Mouse (Mus musculus) midbrain, embryonic 11.5 days (tissue): Measurements from ENCODE around the gene Igfbp1. TPM values are rescaled to one million over a fixed set of nuclear protein-coding genes. Genes with fewer than 3 reads are reported as not detected.

ENCODE experiments used
- ATAC-seq: fragments of 200-750 bp; cut with Nextera tagmentation; 2 replicates; pipeline ENCODE4 v1.8.0; 2017; ENCODE audit warnings: moderate TSS enrichment, moderate library complexity; ENCODE audit not compliant: low FRiP score
- DNase-seq: peaks from one replicate; pipeline ENCODE4 v3.0.0; 2015; ENCODE audit warnings: low spot score; ENCODE audit errors: missing footprints
- H3K27ac ChIP-seq: fragments of 300-500 bp; sonication (generic); 2 replicates; pipeline ENCODE4 v1.5.1; 2014; ENCODE audit warnings: low read depth, low read length
- H3K27me3 ChIP-seq: fragments of 300-500 bp; sonication (generic); 2 replicates; pipeline ENCODE4 v1.6.1; 2014; ENCODE audit warnings: mild to moderate bottlenecking, low read length, moderate library complexity, mixed read lengths; ENCODE audit not compliant: control insufficient read depth, insufficient read depth
- H3K36me3 ChIP-seq: fragments of 300-500 bp; sonication (generic); 2 replicates; pipeline ENCODE4 v1.6.1; 2014; ENCODE audit warnings: mild to moderate bottlenecking, low read length, moderate library complexity, mixed read lengths; ENCODE audit not compliant: control insufficient read depth, insufficient read depth
- H3K4me1 ChIP-seq: fragments of 300-500 bp; sonication (generic); 2 replicates; pipeline ENCODE4 v1.6.1; 2014; ENCODE audit warnings: low read length; ENCODE audit not compliant: control insufficient read depth, insufficient read depth
- H3K4me2 ChIP-seq: fragments of 300-500 bp; sonication (generic); 2 replicates; pipeline ENCODE4 v1.6.1; 2014; ENCODE audit warnings: mild to moderate bottlenecking, moderate library complexity
- H3K4me3 ChIP-seq: fragments of 300-500 bp; sonication (generic); 2 replicates; pipeline ENCODE4 v1.5.1; 2014; ENCODE audit warnings: low read depth, low read length
- H3K9ac ChIP-seq: fragments of 300-500 bp; sonication (generic); 2 replicates; pipeline ENCODE4 v1.6.1; 2014; ENCODE audit warnings: low read length
- H3K9me3 ChIP-seq: fragments of 300-500 bp; sonication (generic); 2 replicates; pipeline ENCODE4 v1.6.1; 2016; ENCODE audit warnings: low read length; ENCODE audit not compliant: control insufficient read depth
- WGBS: fragments of 180-500 bp; shearing (Covaris S2); extraction: QIAGEN DNeasy Blood & Tissue Kit; methylation state at CpG from one replicate; pipeline ENCODE4 v1.1.7; 2014; 5-methylcytosine and 5-hydroxymethylcytosine counted together
- polyA plus RNA-seq: library from polyadenylated mRNA; unstranded; fragments of >200 nt; fragmentation: Nextera tagmentation; extraction: Ambion mirVana; gene quantifications from 2 replicates; pipeline ENCODE4 v1.2.1, GENCODE M21; 2014

Igfbp1 gene
- polyA plus RNA-seq, 1 experiment from 2014 or later, result 0.14 TPM

GRCm38 (mm10) chr11:7187472-7187871 is 10.1 kb upstream of the Igfbp1 start:
- Histone ChIP-seq H3K4me2 (no peak overlapping the region), H3K9me3 (no peaks in the 10 kb centered on the region), H3K4me3 (no peak overlapping the region), H3K27me3 (no peaks in the 10 kb centered on the region), H3K9ac (no peak overlapping the region), H3K27ac (no peak overlapping the region), H3K4me1 (peaks cover 4% of the 10 kb centered on the region; the same call in 1 of the 2 replicates), H3K36me3 (no peaks in the 10 kb centered on the region)
- no peak for ATAC-seq
- DNase-seq, result no peak
- WGBS, result 62% methylated on average over 8 of the region's 8 CpGs

DNA sequence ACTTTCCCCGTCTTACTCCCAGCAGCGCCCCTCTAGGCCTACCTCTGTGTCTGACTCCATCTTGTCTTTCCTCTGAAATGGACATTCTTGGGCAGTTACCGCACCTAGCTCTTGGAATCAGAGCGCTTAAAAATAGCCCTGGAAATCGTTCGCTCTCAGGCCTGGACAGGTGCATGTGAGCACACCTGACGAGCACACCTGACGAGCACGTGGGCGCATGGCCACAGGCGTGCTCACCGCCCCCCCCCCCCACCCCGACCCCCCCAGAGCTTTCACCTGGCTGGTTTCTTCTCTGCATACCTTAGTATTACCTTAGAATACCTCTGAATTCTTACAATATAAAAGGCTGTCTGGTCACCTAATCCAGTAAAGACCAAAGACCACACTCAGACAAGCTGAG is 9.1 kb upstream of the Igfbp1 start, which contains the start of gene Gm11985:
Gene Gm11985 (minus strand): TSS at position 101 of the 400 bp plus-strand sequence.
- 92% methylated on average over 11 of the region's 13 CpGs for WGBS
- Histone ChIP-seq H3K27ac (no peak within 1 kb of the TSS), H3K4me3 (no peak within 1 kb of the TSS), H3K4me1 (no peaks in the 10 kb centered on the region), H3K9ac (no peak within 1 kb of the TSS), H3K36me3 (no peaks in the 10 kb centered on the region), H3K9me3 (no peaks in the 10 kb centered on the region), H3K4me2 (no peak within 1 kb of the TSS), H3K27me3 (no peaks in the 10 kb centered on the region)
- DNase-seq, result no peak
- no peak for ATAC-seq

DNA sequence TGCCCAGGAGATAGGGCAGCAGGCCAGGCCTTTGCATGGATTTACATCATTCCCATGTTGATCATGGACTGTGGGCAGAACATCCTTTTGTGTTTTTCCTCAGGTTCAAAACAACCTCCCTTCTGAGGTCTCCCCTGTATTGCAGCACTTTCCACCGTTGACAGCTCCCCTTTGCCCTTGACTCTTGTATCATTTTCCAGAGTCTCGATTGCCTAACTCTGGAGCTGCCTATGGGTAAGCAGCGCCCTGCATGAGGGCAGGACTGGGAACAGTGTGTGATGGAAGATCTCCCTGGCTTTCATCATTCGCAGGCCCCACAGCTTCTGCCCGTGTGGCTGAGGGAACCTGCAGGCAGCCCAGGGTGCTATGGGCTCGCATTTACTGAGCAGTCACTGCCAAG is 4.9 kb upstream of the Igfbp1 start:
- no peak overlapping the region for H3K4me2 ChIP-seq
- H3K36me3 ChIP-seq, result no peaks in the 10 kb centered on the region
- no peaks in the 10 kb centered on the region for H3K9me3 ChIP-seq
- no peak for ATAC-seq
- no peak overlapping the region for H3K27ac ChIP-seq
- WGBS, result 79% methylated on average over 6 of the region's 6 CpGs
- no peak overlapping the region for H3K9ac ChIP-seq
- peaks cover 7% of the 10 kb centered on the region for H3K4me1 ChIP-seq
- no peak for DNase-seq
- H3K27me3 ChIP-seq, result no peaks in the 10 kb centered on the region
- H3K4me3 ChIP-seq, result no peak overlapping the region

- DNase-seq, result no peak
- H3K4me3 ChIP-seq, result no peak overlapping the region
- H3K36me3 ChIP-seq, result no peaks in the 10 kb centered on the region
- peaks cover 9% of the 10 kb centered on the region for H3K4me1 ChIP-seq
- no peak for ATAC-seq
- WGBS, result 82% methylated on average over 9 of the region's 9 CpGs
- H3K27ac ChIP-seq, result no peak overlapping the region
- H3K27me3 ChIP-seq, result no peaks in the 10 kb centered on the region
- no peak overlapping the region for H3K4me2 ChIP-seq
- no peak overlapping the region for H3K9ac ChIP-seq
- no peaks in the 10 kb centered on the region for H3K9me3 ChIP-seq
Measured at GRCm38 (mm10) chr11:7193134-7193533, 4.4 kb upstream of the Igfbp1 start.

DNA sequence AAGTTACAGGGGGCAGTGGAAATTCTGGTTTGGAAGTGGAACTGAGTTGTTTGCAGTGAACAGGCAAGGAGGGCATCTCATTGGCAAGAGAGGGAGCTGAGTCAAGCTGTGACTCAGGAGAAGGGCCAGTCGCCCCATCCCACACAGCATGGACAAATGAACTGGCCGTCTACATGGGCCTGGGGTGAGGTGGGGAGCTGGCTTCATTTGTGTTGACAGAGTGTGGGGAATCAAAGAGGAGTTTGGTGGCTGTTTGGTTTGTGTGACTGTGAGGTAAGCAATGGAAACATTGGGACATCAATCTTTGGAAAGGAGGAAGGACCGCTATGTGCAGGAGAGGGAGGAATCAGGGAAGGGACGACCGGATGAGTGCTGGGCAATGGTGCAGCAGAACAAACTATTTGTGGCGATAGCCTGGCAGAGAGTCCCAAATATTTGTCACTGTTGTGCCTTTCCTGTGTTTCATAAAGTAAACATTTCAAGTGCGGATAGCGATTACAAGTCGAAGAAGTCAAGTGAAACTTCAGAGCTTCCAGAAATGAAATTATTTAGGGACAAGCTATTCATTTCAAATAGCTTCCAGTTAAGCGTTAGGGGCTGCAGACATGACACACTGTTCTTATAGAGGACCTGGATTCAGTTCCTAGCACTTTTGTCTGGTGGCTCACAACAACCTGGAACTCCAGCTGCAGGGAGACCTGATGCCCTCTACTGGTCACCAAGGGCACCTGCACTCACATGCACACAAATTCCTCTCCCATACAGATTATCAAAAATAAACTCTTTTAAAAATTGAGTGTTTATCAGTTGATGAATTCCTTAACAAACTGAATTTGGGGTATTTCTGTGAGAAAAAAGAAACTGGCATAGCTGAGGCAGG is 2.9 kb upstream of the Igfbp1 start:
- H3K4me1 ChIP-seq, result peaks cover 9% of the 10 kb centered on the region
- 94% methylated on average over 10 of the region's 10 CpGs for WGBS
- ATAC-seq (no peak), DNase-seq (no peak)
- no peaks in the 10 kb centered on the region; the same call in 1 of the 2 replicates for H3K27me3 ChIP-seq
- H3K4me2 ChIP-seq, result no peak overlapping the region
- H3K4me3 ChIP-seq, result no peak overlapping the region
- H3K9me3 ChIP-seq, result no peaks in the 10 kb centered on the region
- no peaks in the 10 kb centered on the region for H3K36me3 ChIP-seq
- no peak overlapping the region for H3K9ac ChIP-seq
- H3K27ac ChIP-seq, result no peak overlapping the region

DNA sequence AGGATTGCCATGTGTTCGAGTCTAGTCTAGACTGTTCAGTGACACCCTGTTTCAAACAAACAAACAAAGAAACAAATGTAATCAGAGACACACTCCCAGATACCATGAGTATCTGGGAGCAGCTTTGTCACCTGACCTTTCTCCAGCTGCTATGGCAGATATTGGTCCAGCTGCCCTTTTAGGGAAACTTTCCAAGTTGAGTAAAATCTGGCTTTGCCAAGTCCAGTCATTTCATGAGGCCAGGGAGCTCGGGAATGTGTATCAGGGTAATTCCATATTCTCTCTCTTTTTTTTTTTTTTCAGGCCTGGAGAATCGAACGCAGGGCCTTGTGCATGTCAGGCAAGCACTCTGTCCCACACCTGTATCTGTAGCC is 2.3 kb upstream of the Igfbp1 start:
- H3K27ac ChIP-seq, result no peak overlapping the region
- ATAC-seq (no peak), DNase-seq (no peak)
- H3K36me3 ChIP-seq, result no peaks in the 10 kb centered on the region
- H3K4me3 ChIP-seq, result no peak overlapping the region
- WGBS, result 86% methylated on average over 4 of the region's 4 CpGs
- H3K4me1 ChIP-seq, result peaks cover 9% of the 10 kb centered on the region
- H3K4me2 ChIP-seq, result no peak overlapping the region
- H3K9ac ChIP-seq, result no peak overlapping the region
- no peaks in the 10 kb centered on the region; the same call in 1 of the 2 replicates for H3K27me3 ChIP-seq
- H3K9me3 ChIP-seq, result no peaks in the 10 kb centered on the region

DNA sequence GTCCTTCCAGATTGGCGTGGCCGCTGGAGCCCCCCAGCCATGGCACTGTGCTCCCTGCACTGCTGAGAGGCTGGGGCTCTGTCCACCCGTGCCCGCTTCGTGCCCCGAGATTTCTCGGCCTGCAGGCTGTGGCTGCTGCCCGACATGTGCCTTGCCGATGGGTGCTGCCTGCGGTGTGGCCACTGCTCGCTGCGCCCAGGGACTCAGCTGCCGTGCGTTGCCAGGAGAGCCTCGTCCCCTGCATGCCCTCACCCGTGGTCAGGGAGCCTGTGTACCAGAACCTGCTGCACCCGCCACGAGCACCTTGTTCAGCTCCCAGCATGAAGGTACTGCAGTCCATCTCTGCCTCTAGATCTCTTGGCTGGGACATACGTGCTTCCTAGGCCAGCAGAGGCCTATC is 424 bp downstream of the Igfbp1 start:
- ATAC-seq, result peak; percentile 14; the same call in 1 of the 2 replicates
- H3K4me1 ChIP-seq, result peaks cover 9% of the 10 kb centered on the region
- no peak overlapping the region for H3K4me2 ChIP-seq
- H3K9ac ChIP-seq, result no peak overlapping the region
- DNase-seq, result no peak
- WGBS, result 87% methylated on average over 19 of the region's 19 CpGs
- H3K36me3 ChIP-seq, result no peaks in the 10 kb centered on the region
- H3K9me3 ChIP-seq, result no peaks in the 10 kb centered on the region
- H3K27ac ChIP-seq, result no peak overlapping the region
- H3K27me3 ChIP-seq, result no peaks in the 10 kb centered on the region; the same call in 1 of the 2 replicates
- H3K4me3 ChIP-seq, result no peak overlapping the region

GRCm38 (mm10) chr11:7198481-7199256 is 1.1 kb downstream of the Igfbp1 start:
- Histone ChIP-seq H3K4me1 (peaks cover 9% of the 10 kb centered on the region), H3K4me3 (no peak overlapping the region), H3K36me3 (no peaks in the 10 kb centered on the region), H3K9me3 (no peaks in the 10 kb centered on the region), H3K4me2 (no peak overlapping the region), H3K9ac (no peak overlapping the region), H3K27me3 (no peaks in the 10 kb centered on the region; the same call in 1 of the 2 replicates), H3K27ac (no peak overlapping the region)
- DNase-seq (no peak), ATAC-seq (no peak)
- 87% methylated on average over 10 of the region's 10 CpGs for WGBS
